9 mouse cellular contexts compared by ENCODE assay signal in genomic region chr2:148338308-148338768, GRCm38 (mm10). TPM values are rescaled to one million over a fixed set of nuclear protein-coding genes. Genes with fewer than 3 reads are reported as not detected.
A peak's percentile ranks its signal among the peaks of the same experiment; 100 is the strongest.
DNase-seq lines count a peak whose midpoint lies in the region; ATAC-seq and TF ChIP-seq lines count a peak whose summit lies in the region.
"Had no signal": no experiment of that assay in that cellular context is flagged by ENCODE, and none has a peak within 500 bp of the region (broad histone marks: within the 10 kb centered on the region; RNA-seq: fewer than 3 reads in every experiment).

No protein-coding gene starts in this region.

- H3K4me3 ChIP-seq in intestine, embryonic 15.5 days (replicated peaks) = no peak overlapping the region
- H3K4me3 ChIP-seq in intestine, postnatal 0 days (ENCODE audit: low read depth, low read length) = no peak overlapping the region
- no peak overlapping the region for H3K4me3 ChIP-seq in kidney, embryonic 15.5 days (replicated peaks)
- H3K4me3 ChIP-seq: erythroblast, embryonic 14.5 days had no signal

- H3K4me2 ChIP-seq in intestine, embryonic 15.5 days (replicated peaks) = no peak overlapping the region
- H3K4me2 ChIP-seq in intestine, postnatal 0 days (replicated peaks; ENCODE audit: low read depth) = no peak overlapping the region
- H3K4me2 ChIP-seq in kidney, embryonic 15.5 days = no peak overlapping the region

- peak; percentile 68; the same call in 1 of the 2 replicates for ATAC-seq in intestine, embryonic 15.5 days
- ATAC-seq in intestine, postnatal 0 days = no peak
- ATAC-seq in kidney, embryonic 15.5 days (replicated peaks; ENCODE audit: low FRiP score) = peak; percentile 88
- no peak for ATAC-seq in erythroblast, adult 5-6 weeks (replicated peaks; ENCODE audit: low FRiP score, poor library complexity, severe bottlenecking)

- no peaks in the 10 kb centered on the region for H3K36me3 ChIP-seq in intestine, embryonic 15.5 days
- no peaks in the 10 kb centered on the region for H3K36me3 ChIP-seq in intestine, postnatal 0 days (ENCODE audit: control insufficient read depth, insufficient read depth)
- H3K36me3 ChIP-seq in kidney, embryonic 15.5 days = no peaks in the 10 kb centered on the region

- WGBS in intestine, embryonic 15.5 days = 31% methylated on average over 6 of the region's 6 CpGs
- WGBS in intestine, postnatal 0 days = 26% methylated on average over 6 of the region's 6 CpGs
- 40% methylated on average over 6 of the region's 6 CpGs for WGBS in kidney, embryonic 15.5 days

- H3K27ac ChIP-seq in intestine, embryonic 15.5 days = no peak overlapping the region
- no peak overlapping the region for H3K27ac ChIP-seq in intestine, postnatal 0 days (ENCODE audit: low read depth, low read length)
- peak overlapping the region; percentile 70 for H3K27ac ChIP-seq in kidney, embryonic 15.5 days

- H3K9ac ChIP-seq in intestine, embryonic 15.5 days = no peak overlapping the region
- no peak overlapping the region for H3K9ac ChIP-seq in intestine, postnatal 0 days (ENCODE audit: low read depth, low read length)
- H3K9ac ChIP-seq in kidney, embryonic 15.5 days = no peak overlapping the region

- DNase-seq in gastrocnemius, postnatal 25 days = peak; percentile 33
- peak; percentile 57 to 73 for DNase-seq in lung, postnatal 4 days
- no peak for DNase-seq in retina, postnatal 1 day
- DNase-seq in thymus, postnatal 0 days (ENCODE audit: low spot score) = no peak

- TF ChIP-seq CTCF in intestine, postnatal 0 days (IDR thresholded peaks at IDR 0.05; ENCODE audit: low read depth) = no peak

- H3K9me3 ChIP-seq in intestine, embryonic 15.5 days = no peaks in the 10 kb centered on the region
- H3K9me3 ChIP-seq in intestine, postnatal 0 days (ENCODE audit: control insufficient read depth) = no peaks in the 10 kb centered on the region
- H3K9me3 ChIP-seq in kidney, embryonic 15.5 days (replicated peaks) = no peaks in the 10 kb centered on the region

- H3K27me3 ChIP-seq in intestine, embryonic 15.5 days (replicated peaks) = no peaks in the 10 kb centered on the region
- H3K27me3 ChIP-seq in intestine, postnatal 0 days (replicated peaks; ENCODE audit: control insufficient read depth, insufficient read depth, low read length) = no peaks in the 10 kb centered on the region
- no peaks in the 10 kb centered on the region for H3K27me3 ChIP-seq in kidney, embryonic 15.5 days

- no peaks in the 10 kb centered on the region for H3K4me1 ChIP-seq in intestine, embryonic 15.5 days (replicated peaks)
- 0 out of 2 replicates have a peak, but pooled peaks cover 3% of the 10 kb centered on the region for H3K4me1 ChIP-seq in intestine, postnatal 0 days (replicated peaks; ENCODE audit: control insufficient read depth, insufficient read depth, low read length)
- 0 out of 2 replicates have a peak, but pooled peaks cover 6% of the 10 kb centered on the region for H3K4me1 ChIP-seq in kidney, embryonic 15.5 days

RNA-seq across cellular contexts. Expression of gene Sstr4, which starts 56.8 kb away (rescaled TPM):
- polyA plus RNA-seq in intestine, embryonic 15.5 days (2015; fragmentation: Nextera tagmentation; extraction: Ambion mirVana) = 2.2 and 2.4 TPM in 2 replicates
- 0.78 and 1.1 TPM in 2 replicates for polyA plus RNA-seq in intestine, postnatal 0 days (2015; fragmentation: Nextera tagmentation; extraction: Ambion mirVana)
- total RNA-seq in gastrocnemius, postnatal 25 days (2021) = under 1 TPM; 0.18 to 0.19 TPM
- polyA plus RNA-seq in kidney, embryonic 15.5 days (2015; fragmentation: Nextera tagmentation; extraction: Ambion mirVana) = 0.25 and 0.30 TPM in 2 replicates
- total RNA-seq in erythroblast, adult 5-6 weeks (2015; ENCODE audit: low replicate concordance) = not detected in 2 replicates
- total RNA-seq in erythroblast, adult 5-6 weeks (2017; ENCODE audit: low replicate concordance) = 0.77 TPM in 1 of 2 replicates, not detected in the other
- not detected in 2 replicates for polyA plus RNA-seq in thymus, postnatal 0 days (2015; fragmentation: Nextera tagmentation; extraction: Ambion mirVana)
- polyA plus RNA-seq: erythroblast, embryonic 14.5 days had no signal

Comparison
In these comparisons a context has a peak if more than half of its experiments do, and no peak if none do; other contexts are left out.
1. ATAC-seq: peak in intestine, embryonic 15.5 days (single experiment) and kidney, embryonic 15.5 days (single experiment); none in intestine, postnatal 0 days (single experiment) and erythroblast, adult 5-6 weeks (single experiment).
2. DNase-seq: peak in gastrocnemius, postnatal 25 days (single experiment) and lung, postnatal 4 days (2 of 2); none in retina, postnatal 1 day (single experiment) and thymus, postnatal 0 days (single experiment).